Mouse (Mus musculus) frontal cortex, postnatal 14 days (tissue): ENCODE measurements around the gene Tceal9.
"Not testable (repeated sequence)": the region's sequence is repeated elsewhere in the genome, so short reads cannot be mapped to it uniquely, and the experiment has no call there.

Experiments
- DNase-seq, 2 experiments: peaks; one replicate each; pipeline ENCODE4 v3.0.0; 2022; ENCODE audit warnings: low spot score in 2 of 2

Gene Tceal9

DNA sequence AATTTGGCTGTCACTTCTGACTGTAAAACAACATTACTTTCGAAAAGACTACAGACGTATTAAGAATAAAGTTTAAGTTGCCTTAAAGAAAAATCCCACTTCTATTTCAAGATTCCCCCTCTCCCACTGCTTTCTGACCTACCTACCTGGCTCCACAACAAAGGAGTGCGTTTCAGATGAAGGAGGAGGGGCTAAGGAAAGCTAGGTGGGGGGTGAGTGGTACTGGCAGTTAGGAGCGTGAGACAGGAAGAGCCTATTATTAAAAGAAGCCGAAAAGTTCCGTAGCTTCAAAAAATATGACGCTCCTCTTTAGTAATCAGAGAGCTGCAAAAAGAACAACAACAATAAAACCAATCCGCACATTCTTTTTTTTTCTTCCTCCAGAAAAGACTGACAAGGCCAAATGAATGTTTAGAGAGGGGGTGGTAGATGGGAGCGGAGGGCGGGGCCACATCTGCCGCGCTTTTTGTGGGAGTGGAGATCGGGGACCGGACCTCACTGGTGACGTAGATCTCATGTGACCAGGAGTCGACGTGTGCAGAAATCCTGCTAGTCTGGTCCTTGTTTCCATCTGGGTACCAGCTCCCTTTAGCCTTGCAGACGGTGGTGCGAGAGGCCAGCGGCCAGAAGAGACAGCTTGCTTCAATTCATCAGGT is at the start of gene Tceal9:
Gene Tceal9 (plus strand): TSS at position 506 of the 656 bp plus-strand sequence.
- DNase-seq, result peak; percentile 37 to 57

DNA sequence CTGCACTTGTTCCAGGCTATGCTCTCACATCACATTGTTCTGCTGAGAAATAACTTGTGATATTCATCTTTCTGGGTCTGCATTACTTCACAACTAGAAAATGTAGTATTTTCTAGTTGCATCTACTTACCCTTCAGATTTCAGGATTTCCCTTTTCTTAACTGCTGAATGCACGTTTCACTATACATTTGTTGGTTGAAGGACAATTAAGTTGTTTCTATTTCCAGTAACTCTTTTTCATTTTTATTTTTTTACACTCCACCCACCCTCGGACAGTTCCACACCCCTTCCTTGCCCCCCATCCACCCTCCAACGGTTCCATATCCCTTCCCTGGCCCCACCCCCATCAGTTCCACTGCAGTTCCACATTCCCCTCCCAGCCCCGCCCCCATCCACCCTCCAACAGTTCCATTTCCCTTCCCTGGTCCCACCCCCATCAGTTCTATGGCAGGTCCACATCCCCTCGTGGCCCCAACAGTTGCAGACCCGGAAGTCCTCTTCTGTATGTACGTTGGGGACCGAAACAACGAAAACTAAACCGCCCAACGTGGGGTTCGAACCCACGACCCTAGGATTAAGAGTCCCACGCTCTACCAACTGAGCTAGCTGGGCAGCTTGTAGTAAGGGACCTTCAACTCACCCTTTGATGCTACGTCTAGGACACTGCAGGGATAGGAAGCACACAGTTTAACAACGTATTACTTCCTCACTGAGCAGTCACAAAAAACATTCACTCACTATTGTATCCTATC is 49.5 kb upstream of the Tceal9 start:
- DNase-seq, result no peak

DNA sequence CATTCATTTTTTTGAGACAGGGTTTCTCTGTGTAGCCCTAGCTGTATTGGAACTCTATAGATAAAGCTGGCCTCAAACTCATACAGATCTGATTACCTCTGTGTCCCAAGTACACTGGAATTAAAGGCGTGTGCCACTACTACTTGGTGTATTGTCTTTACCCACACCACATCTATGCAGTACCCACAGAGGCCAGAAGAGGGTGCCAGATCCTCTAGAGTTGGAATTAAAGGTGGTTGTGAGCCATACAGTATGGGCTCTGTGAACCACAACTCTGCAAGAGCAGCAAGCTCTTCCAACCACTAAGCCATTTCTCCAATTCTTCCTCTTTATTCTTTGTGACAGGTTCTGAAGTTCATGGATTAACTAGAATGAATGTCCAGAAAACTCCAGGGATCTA is 48.0 kb upstream of the Tceal9 start:
- DNase-seq, result no peak

DNA sequence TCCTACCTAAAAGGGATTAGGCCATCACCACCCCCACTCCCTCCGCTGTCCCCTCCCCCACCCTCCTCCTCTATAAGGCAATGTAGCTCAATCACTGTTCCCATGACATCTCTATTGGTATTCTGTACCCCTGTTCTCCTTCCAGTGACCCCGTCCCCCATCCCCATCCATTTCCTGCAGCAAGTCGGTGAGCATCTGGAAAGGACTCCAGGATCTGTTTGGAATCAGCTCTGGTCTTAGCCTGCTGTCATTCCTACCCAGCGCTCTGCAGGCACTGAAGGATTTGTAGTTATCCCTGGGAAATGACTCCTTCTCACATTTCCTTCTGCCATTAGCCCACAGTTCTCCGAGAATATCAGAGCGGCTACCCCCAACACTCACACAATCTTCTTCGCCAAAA is 41.6 kb upstream of the Tceal9 start:
- no peak for DNase-seq

DNA sequence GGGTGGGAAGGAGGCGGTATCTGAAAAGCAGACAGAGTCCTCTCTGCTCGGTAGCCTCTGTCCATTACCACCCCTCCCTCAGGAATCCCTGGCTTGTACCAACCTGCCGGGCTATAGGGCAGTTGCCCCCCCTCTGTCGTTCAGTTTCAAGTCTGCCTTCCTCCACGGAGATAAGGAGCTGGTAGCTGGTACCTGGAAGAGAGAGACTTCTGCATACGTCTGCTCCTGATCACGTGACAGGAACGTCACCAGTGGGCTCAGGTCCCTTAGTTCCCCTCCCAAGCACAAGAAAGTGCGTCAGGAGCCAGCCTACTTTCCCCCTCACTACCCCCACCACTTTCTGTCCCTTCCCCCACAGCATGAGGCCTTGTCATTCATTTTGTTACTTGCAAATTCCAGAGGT is 41.2 kb upstream of the Tceal9 start, which contains the start of gene Tceal5:
Gene Tceal5 (minus strand): TSS at position 213 of the 403 bp plus-strand sequence.
- DNase-seq, result peak; percentile 29 to 42

DNA sequence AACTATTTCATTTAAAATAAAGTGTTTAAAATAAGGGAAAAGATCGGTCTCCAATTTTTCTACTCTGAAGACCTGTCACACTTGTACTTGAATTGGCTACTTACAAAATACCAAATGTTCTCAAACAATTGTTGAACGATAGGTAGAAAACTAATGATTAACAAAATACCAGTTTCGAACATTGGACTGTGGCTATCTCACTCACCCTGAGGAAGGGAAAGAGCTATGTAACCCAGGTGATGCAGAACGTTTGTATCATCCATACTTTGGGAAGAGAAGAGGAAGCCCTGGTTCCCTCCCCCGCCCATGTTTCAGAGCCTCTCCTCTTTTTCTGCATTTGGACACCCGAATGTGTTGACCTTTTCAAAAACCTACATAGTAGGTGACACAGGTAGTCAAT is 40.5 kb upstream of the Tceal9 start:
- DNase-seq, result no peak

DNA sequence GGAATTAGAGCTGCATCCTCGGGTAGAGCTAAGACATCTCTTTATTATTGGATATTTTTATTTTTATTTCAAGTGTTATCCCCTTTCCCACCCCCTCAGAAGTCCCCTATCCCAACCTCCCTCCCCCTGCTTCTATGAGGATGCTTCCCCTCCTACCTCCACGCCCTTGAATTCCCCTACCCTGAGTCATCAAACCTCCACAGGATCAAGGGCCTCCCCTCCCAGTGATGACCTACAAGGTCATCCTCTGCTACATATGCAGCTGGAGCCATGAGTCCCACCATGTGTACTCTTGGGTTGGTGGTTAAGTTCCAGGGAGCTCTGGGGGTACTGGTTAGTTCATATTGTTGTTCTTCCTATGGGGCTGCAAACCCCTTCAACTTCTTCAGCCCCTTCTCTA is 31.5 kb upstream of the Tceal9 start:
- no peak for DNase-seq

DNA sequence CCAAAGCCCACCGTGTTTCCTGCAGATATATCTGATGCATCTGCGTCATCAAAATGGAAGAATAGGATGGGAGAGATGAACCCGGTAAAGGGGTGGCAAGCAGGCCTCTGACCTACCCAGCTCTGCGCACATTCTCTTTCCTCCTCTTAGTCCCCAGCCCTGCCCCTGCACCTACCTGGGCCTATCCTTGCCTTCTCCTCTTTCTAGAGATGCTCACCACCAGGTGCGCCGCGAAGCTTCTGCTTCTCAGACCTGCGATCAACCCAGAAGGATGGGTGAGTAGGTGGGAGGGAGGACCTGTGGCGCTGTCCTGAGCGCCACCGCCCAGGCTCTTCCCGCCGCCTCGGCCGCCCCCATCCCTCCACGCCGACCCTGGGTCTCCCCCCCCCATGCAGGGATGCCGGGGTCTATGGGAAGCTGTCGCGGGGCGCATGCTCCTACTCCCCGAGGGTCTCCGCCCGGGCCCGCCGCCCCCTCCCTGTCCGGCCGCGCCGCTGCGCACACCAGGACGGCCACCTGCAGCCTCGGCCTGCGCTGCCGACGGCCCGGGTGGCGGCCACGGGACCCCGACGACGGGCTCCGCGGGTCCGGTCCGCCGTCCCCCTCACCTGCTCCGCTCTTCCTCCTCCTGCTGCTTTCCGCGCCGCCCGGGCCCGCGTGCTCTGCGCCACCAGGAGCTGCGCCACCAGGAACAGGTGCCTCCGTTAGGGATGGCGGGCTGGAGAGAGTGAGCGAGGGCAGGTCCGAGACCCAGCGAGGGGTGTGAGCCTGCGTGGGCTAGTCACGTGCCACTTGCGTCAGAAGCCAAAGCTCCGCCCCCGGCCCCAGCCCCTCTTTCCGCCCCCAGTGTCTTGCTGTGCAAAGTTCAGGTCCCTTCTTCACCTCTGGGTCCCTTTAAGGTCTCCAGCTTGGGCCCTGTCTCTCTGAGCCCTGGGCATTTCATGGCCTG is 29.9 kb upstream of the Tceal9 start, which contains the start of the genes Tceal7 and Bex1:
Gene Tceal7 (plus strand): TSS at position 51 of the 949 bp plus-strand sequence.
Gene Bex1 (minus strand): TSS at position 785 of the 949 bp plus-strand sequence.
- DNase-seq, result not testable (repeated sequence)

DNA sequence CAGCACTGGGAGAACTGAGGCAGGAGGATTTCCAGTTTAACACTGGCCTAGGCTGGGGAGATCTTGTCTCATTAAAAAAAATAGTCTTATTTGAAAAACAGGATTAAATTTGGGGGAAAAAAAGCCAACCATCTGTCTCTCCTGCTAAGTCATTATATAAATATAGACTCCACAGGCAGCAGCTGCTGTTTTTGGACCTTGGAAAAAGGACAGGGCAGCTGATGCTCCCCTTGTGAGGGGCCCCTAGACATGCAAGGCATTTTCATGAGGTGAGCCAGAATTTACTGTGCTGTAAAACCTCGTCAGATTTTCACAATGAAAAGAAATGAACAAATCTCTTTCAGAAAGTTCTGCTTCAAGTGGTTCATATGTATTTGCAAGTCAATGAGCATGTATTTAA is 28.6 kb upstream of the Tceal9 start:
- no peak for DNase-seq

DNA sequence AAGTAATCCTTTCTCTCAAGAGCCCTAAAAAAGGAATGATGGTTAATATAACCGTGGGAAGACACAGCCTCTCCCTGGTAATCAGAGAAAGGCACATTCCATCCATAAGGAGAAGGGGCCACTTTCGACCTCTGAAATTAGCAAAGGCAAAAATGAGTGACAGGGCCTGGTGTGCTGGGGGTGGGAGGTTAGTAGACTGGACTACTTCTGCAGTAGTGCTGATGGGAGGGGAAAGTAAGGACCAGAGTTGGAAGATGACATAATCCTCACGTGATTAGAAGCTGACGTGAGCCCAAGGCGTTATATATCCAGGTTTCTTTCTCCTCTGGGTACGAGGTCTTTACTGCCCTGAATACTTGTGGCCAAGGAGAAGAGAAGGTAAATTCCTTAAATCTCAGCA is 21.2 kb upstream of the Tceal9 start:
- no peak for DNase-seq

DNA sequence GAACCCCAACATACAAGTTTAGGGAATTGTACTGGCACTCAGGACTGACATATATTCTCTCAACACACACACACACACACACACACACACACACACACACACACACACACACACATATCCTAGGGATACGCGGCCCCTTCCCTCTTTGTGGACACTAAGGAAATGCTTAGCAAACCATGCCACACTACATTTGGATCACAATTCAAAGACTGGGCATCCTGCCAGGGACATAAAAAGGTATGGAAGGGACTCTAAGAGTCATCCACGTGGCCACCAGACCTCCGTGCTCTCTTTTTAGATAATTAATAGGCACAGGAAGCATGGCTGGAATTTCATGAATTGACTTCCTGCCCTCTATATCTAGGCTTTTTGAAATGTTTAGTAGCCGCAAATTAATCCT is 17.1 kb upstream of the Tceal9 start:
- no peak for DNase-seq

DNA sequence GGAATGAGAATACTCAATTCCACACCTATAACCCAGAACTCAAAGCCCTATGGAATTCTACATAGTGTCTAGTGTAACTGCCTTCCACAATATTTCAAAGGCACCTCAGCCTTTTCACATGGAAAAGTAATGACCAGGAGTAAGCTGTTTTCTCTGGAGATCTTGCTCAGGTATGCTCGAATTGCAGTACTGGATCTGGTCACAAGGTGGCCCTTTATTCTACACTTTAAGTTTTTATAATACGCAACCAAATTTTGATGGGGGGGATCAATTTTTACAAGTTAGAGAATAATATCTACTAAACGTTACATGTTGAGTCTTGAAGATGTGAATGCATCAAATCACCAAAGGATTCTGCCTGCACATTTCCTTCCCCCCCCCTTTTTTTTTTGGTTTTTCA is 6.8 kb upstream of the Tceal9 start:
- peak in 1 of 2 experiments; percentile 14 for DNase-seq

DNA sequence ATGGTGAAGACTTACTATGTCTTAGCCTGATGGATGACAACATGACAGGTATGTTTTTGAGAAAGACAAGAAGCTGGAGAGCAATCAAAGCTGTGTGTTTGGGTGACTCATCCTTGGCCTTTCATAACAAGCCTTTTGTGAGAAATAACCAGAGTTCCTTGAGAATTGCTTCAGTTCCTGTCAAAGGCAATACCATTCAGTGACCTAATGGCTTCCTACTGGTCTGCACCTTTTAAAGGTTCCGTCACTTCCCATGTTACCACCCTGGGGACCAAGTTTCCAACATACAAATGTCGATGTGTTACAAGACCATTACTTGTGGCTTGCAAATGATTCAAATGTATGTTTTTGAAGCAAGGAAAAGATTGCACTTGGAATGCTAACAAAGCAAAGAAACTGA is 1.7 kb upstream of the Tceal9 start:
- DNase-seq, result no peak

DNA sequence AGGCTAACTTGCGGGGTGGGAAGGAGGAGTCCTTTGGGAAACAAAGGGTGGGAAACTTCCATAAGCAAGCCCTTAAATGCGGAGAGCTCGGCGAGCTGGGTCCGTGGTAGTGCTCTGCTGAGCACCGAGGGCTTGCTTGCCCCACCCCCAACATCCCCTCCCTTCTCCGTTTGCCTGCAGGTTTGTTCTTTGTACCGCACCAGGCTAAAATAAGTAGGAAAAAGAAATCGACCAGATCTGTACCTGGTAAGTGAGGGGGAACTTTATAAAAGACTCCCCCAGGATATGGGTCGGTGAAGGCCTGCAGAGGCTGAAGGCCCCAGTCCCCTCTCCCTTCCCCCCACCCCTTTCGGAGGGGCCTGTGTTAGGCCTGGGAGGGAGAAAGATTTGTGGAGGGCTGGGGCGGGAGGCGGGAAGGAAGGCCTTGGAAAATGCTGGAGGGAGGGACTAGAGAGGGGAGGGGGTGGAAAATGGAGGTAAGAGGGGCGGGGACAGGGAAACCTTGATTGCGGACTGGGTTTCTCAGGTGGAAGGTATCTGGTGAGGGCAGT is 717 bp downstream of the Tceal9 start:
- DNase-seq, result no peak

DNA sequence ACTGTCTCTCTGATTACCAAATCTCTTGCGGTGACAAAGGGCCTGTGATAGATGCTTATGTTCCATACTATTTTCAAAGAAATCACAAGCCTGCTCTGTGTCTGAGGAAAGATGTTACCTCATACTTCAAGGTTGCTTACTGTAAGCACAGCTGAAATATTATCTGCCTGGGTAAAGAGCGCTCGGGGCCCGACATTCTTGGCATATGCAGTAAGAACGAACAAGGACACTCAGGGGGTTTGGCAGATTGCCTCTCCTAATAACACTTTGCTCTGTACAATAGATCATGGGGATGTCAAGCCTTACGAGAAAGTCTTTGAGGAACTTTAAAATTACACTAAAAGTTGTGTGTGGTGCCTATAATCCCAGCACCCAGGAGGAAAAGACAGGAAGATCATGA is 3.9 kb downstream of the Tceal9 start:
- no peak for DNase-seq

DNA sequence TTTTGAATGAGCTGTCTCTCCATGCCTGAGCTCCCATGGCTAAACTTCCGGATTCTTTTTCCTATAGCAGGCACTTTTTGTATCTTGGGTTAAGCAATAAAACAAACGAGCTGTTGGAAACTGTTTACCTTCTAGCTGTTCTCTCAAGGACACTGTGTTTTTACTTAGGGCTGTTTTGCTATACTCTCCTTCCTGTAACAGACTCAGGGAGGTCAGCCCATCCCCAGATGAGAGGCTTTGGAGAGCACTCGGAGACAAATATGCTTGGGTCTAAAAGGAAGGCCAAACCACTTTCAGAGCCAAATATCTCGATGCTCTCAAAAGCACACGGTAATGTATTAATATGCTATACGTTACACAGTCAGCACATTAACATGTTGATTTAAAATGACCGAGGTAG is 4.8 kb downstream of the Tceal9 start:
- DNase-seq, result no peak

DNA sequence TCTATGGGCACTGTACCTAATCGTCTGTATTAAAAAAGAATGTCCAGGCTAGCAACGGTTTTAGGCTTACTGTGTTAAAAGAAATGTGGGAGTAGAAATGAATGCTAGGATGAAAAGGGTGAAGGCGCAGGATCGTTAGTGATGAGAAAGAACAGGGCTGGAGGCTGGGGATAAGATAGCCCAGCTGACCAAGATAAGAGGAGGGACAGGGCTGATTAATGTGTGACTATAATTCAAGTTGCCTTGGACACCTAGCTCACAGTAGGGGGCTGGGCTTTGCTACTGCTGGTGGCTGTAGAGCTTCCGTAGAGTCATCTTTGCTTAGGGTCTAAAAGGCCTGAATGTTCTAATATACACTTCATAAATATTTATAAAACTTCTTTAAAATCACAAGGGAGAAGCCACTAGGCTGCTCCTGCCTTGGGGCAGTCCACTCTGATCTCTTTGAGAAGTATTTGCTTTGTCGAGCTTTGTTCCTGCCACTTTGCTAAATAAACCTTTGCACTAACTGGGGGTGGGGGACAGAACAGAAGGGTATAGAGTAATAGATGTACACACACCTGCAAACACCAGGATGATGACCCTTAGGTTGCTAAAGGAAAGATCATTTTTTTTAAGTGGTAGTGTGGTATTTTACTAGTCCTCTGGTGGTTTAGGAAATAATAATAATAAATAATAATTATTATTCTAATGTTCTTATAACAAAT is 7.3 kb downstream of the Tceal9 start:
- DNase-seq, result no peak

DNA sequence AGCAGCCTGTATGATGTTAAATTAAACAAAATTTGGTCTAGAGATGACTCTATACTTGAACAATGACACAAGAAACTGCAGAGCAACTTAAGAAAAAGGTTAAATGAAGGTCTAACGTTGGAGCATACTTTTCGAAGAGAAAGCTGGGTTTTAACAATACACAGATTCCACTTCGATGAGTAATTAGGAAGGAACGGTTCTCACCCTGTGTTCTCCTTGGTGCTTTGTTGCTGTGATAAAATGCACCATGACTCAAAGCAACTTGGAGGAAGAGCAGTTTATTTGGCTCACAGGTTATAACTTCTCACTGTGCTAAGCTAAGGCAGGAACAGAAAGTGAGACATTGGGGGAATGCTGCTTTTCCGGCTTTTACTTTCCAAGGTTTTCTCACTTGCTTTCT is 22.8 kb downstream of the Tceal9 start:
- DNase-seq, result no peak

DNA sequence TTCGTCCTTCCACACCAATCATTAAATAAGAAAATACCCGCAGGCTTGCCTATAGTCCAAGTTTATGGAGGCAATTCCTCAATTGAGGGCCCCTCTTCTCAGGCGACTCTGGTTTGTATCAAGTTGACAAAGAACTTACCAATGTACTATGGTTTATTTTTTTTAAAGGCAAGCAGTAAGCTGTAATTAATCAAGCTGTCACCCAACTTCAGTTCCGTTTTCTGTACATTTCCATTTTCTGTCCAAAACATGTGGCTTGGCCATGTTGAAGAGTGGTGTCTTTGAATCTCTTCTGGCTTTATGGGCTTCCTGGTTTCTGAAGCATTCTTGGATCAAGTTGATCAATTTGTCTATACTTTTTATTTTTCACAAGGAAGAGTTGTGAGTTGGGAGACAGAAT is 23.3 kb downstream of the Tceal9 start:
- DNase-seq, result no peak

DNA sequence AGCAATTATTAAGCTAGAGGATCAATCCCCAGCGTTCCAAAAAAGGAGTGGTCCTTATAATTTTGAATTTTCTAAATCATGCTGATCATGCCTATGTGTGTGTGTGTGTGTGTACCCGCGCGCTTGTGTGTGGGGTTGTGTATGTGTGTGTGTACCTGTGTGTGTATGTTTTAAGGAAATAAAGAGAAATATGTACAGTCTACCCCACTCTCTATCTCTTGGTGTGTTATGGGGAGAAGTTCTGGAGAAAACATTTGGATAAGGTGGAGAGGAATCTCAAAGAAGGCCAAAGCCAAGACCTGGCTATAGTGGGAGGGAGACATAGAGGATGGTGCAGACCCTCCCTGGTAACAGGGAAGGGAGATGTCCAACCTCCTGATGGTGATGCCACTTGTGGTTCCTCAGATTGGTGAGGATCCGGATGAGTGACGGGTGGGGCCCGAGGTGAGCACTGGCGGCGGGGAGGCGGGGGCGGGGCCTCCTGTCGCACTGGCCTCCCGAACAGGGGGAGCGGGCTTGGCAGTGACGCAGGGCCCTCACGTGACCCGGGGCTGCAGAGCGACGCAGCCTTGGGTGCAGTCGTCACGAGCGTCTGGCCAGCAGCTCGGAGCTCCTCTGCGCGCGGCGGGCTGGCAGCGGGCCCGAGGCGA is 25.0 kb downstream of the Tceal9 start, which contains the start of gene Bex3:
Gene Bex3 (plus strand): TSS at position 511 of the 650 bp plus-strand sequence.
- DNase-seq, result peak in 1 of 2 experiments; percentile 22
